Mouse (Mus musculus) left cerebral cortex, adult 2 months (tissue): ENCODE data around the gene 4931428F04Rik. TPM values are rescaled to one million over a fixed set of nuclear protein-coding genes. Genes with fewer than 3 reads are reported as not detected.
A peak's percentile ranks its signal among the peaks of the same experiment; 100 is the strongest.

Experiments
- DNase-seq, 2 experiments: peaks; one replicate each; pipeline ENCODE4 v3.0.0; 2021 to 2022; ENCODE audit warnings: low spot score in 2 of 2, mixed read lengths in 1 of 2; ENCODE audit errors: extremely low spot score in 1 of 2
- H3K27ac ChIP-seq: fragments of 200-600 bp; 2 replicates; pipeline ENCODE4 v1.8.1; 2022
- H3K4me3 ChIP-seq: fragments of 200-600 bp; 2 replicates; pipeline ENCODE4 v1.8.1; 2022
- CTCF ChIP-seq: fragments of 200-600 bp; IDR thresholded peaks from 2 replicates; pipeline ENCODE4 v1.8.1; 2022; ENCODE audit warnings: antibody characterized with exemption, mild to moderate bottlenecking, moderate library complexity
- intact Hi-C: fragments of 180-260 bp; cut with DNase I; formaldehyde crosslinking; loops from one replicate; pipeline ENCODE4 v1.15.1; 2025
- total RNA-seq, 2 experiments: library from RNA; stranded (reverse); gene quantifications; 2 replicates each; pipeline ENCODE4 v1.2.3; 2021

Gene 4931428F04Rik
- total RNA-seq, 2 experiments from 2014 or later: 28.0 to 30.0 TPM

DNA sequence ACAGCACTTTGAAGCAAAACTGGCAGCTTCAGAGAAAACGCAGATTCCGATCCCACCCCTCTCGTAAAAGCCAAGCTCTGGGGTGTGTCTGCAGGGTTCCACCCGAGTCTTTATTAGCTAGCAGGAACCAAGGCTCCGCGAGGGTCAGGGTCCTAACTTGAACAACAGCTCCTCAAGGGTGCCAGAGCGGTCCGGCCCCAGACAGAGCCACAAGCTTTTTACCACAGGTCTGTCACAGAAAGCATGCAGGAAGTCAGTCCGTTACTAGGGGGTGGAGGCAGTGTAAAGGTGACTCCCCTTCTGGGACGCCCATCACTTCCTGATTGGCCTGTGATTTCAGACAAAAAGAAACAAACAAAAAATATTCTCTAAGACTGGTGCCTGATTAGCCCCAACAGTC lies 24.5 kb downstream of the 4931428F04Rik start:
- Histone ChIP-seq H3K4me3 (peak overlapping the region; percentile 61), H3K27ac (no peak overlapping the region)
- no peak for DNase-seq
- TF ChIP-seq CTCF: no peak
- intact Hi-C loops: no loop called here

GRCm38 (mm10) chr8:105264024-105264982 lies 25.4 kb downstream of the 4931428F04Rik start, which contains the start of the genes Tradd and Fbxl8:
Gene Tradd, minus strand, starts transcription at chr8:105264609.
Gene Fbxl8, plus strand, starts transcription at chr8:105264648.
- intact Hi-C loops: no loop called here
- H3K27ac ChIP-seq: 0 out of 2 replicates have a peak within 1 kb of the TSS, but pooled peaks have one; percentile 36
- TF ChIP-seq CTCF: peak; percentile 7
- DNase-seq: peak; percentile 41 to 53
- peak within 1 kb of the TSS; percentile 61 for H3K4me3 ChIP-seq

GRCm38 (mm10) chr8:105263244-105263912 lies 26.3 kb downstream of the 4931428F04Rik start:
- TF ChIP-seq CTCF: no peak
- H3K4me3 ChIP-seq: no peak overlapping the region
- DNase-seq: no peak
- no peak overlapping the region for H3K27ac ChIP-seq
- intact Hi-C loops: no loop called here

- intact Hi-C loops: no loop called here
- Histone ChIP-seq H3K27ac (no peak overlapping the region), H3K4me3 (no peak overlapping the region)
- TF ChIP-seq CTCF: no peak
- no peak for DNase-seq
Observed at GRCm38 (mm10) chr8:105261326-105261980, 28.2 kb downstream of the 4931428F04Rik start.

GRCm38 (mm10) chr8:105260371-105261099 lies 29.1 kb downstream of the 4931428F04Rik start:
- Histone ChIP-seq H3K27ac (no peak overlapping the region), H3K4me3 (no peak overlapping the region)
- TF ChIP-seq CTCF: no peak
- intact Hi-C loops: no loop called here
- DNase-seq: no peak

DNA sequence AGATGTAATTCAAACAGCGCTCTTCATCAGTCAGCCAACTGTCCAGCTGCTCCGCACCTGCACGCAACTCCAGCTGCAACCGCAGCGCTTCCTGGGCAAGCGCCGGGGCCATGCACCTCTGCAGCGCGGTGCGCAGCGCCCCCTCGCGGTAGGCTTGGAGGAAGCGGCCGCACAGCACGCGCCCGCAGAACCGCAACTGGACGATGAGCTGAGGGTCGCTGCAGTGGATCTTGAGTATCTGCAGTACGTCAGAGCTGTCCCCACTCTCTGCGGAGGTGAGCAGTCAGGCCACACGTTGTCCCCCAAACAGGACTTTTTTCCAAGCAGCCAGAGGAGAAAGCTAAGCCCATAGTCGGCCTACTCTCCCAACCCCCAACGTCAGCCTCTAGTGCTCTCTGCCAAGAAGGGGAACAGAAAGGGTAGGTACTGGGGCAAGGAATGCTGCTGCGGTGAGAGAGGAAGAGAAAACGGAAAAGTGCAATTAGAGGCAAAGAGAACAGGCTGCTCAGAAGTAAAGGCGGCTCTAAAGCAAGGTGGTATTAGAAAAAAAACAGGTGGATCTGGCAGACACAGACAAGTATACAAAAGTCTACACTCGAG lies 29.8 kb downstream of the 4931428F04Rik start:
- Histone ChIP-seq H3K27ac (no peak overlapping the region), H3K4me3 (peak overlapping the region; percentile 44)
- DNase-seq: peak; percentile 65 to 82
- intact Hi-C loops: no loop called here
- peak; percentile 97 for TF ChIP-seq CTCF

- peak; percentile 19 for TF ChIP-seq CTCF
- DNase-seq: no peak
- peak overlapping the region; percentile 44 for H3K4me3 ChIP-seq
- intact Hi-C loops: no loop called here
- H3K27ac ChIP-seq: no peak overlapping the region
Observed at GRCm38 (mm10) chr8:105258911-105259720, 30.5 kb downstream of the 4931428F04Rik start.

GRCm38 (mm10) chr8:105257318-105258114 lies 32.1 kb downstream of the 4931428F04Rik start:
- Histone ChIP-seq H3K4me3 (no peak overlapping the region), H3K27ac (no peak overlapping the region)
- no peak for DNase-seq
- intact Hi-C loops: no loop called here
- TF ChIP-seq CTCF: no peak

GRCm38 (mm10) chr8:105254966-105255350 lies 34.7 kb downstream of the 4931428F04Rik start, which contains the start of gene B3gnt9:
Gene B3gnt9, minus strand, starts transcription at chr8:105255153.
- intact Hi-C loops: no loop called here
- DNase-seq: no peak

More at GRCm38 (mm10) chr8:105254966-105255350, 34.7 kb downstream of the 4931428F04Rik start, which contains the start of gene B3gnt9:
- no peak for TF ChIP-seq CTCF
- Histone ChIP-seq H3K4me3 (peak within 1 kb of the TSS; percentile 65), H3K27ac (peak within 1 kb of the TSS; percentile 76)
